Mouse (Mus musculus) erythroblast, embryonic 14.5 days (primary cell): ENCODE data around the gene Dock3.

Source experiments
- GATA1 ChIP-seq: IDR thresholded peaks from 2 replicates; pipeline ENCODE4 v1.6.1; 2012; ENCODE audit warnings: low read length, inconsistent platforms, mixed read lengths
- TAL1 ChIP-seq: IDR thresholded peaks from 3 replicates; pipeline ENCODE4 v1.6.1; 2012; ENCODE audit warnings: low read length, inconsistent platforms, mixed read lengths

- TF ChIP-seq GATA1 (no peak), TAL1 (no peak)
These were observed 28.7 kb upstream of the Dock3 start for GRCm38 (mm10) chr9:107260429-107260828.
